Mouse (Mus musculus) WW6 (cell line): ENCODE data around the gene Gpr161.
"Not testable (repeated sequence)": the region's sequence is repeated elsewhere in the genome, so short reads cannot be mapped to it uniquely, and the experiment has no call there.

ENCODE experiments used
- DNase-seq: peaks from one replicate; pipeline ENCODE4 v3.0.0-alpha.2; 2013; ENCODE audit warnings: low read depth, low spot score

Gene Gpr161

GRCm38 (mm10) chr1:165316361-165316760, 20.8 kb downstream of the Gpr161 start:
- no peak for DNase-seq

- peak; percentile 28 for DNase-seq
Observed at GRCm38 (mm10) chr1:165320141-165320934, 24.7 kb downstream of the Gpr161 start.

GRCm38 (mm10) chr1:165321393-165321861, 25.8 kb downstream of the Gpr161 start:
- DNase-seq, result no peak

- DNase-seq, result no peak
Observed at GRCm38 (mm10) chr1:165321891-165322290, 26.3 kb downstream of the Gpr161 start.

GRCm38 (mm10) chr1:165322934-165323333, 27.3 kb downstream of the Gpr161 start:
- no peak for DNase-seq

GRCm38 (mm10) chr1:165327370-165327769, 31.8 kb downstream of the Gpr161 start:
- DNase-seq, result no peak

GRCm38 (mm10) chr1:165327831-165328230, 32.2 kb downstream of the Gpr161 start:
- DNase-seq, result no peak

GRCm38 (mm10) chr1:165328384-165329289, 33.0 kb downstream of the Gpr161 start:
- DNase-seq, result not testable (repeated sequence)

GRCm38 (mm10) chr1:165330859-165331258, 35.3 kb downstream of the Gpr161 start:
- DNase-seq, result no peak

- no peak for DNase-seq
Observed at GRCm38 (mm10) chr1:165332797-165333196, 37.2 kb downstream of the Gpr161 start.

- no peak for DNase-seq
Observed at GRCm38 (mm10) chr1:165342126-165342525, 46.5 kb downstream of the Gpr161 start.

- DNase-seq, result no peak
Observed at GRCm38 (mm10) chr1:165344453-165344852, 48.9 kb downstream of the Gpr161 start.

- no peak for DNase-seq
Observed at GRCm38 (mm10) chr1:165348627-165349026, 53.0 kb downstream of the Gpr161 start.

- no peak for DNase-seq
Observed at GRCm38 (mm10) chr1:165356347-165356746, 60.8 kb downstream of the Gpr161 start.

GRCm38 (mm10) chr1:165363271-165363670, 67.7 kb downstream of the Gpr161 start:
- DNase-seq, result no peak

- DNase-seq, result no peak
Observed at GRCm38 (mm10) chr1:165365057-165365456, 69.5 kb downstream of the Gpr161 start.

- DNase-seq, result no peak
Observed at GRCm38 (mm10) chr1:165370990-165371389, 75.4 kb downstream of the Gpr161 start.

- DNase-seq, result no peak
Observed at GRCm38 (mm10) chr1:165373839-165374238, 78.2 kb downstream of the Gpr161 start.
